Mouse (Mus musculus) stomach, adult 2 months (tissue): ENCODE measurements around the gene Atp6v1d. TPM values are rescaled to one million over a fixed set of nuclear protein-coding genes. Genes with fewer than 3 reads are reported as not detected.

Experiments
- polyA plus RNA-seq: library from polyadenylated mRNA; depleted of rRNA; stranded (reverse); fragments of >200 nt; gene quantifications from 2 replicates; pipeline ENCODE4 v1.2.3, GENCODE M21; 2012; rRNA removed

Gene Atp6v1d
- 1.1 and 2.6 TPM in 2 replicates for polyA plus RNA-seq

GRCm38 (mm10) chr12:78861496-78862253 is at the start of gene Atp6v1d, which contains the start of gene Eif2s1:
Gene Atp6v1d, minus strand, starts transcription at chr12:78861638.
Gene Eif2s1, plus strand, starts transcription at chr12:78861819.

GRCm38 (mm10) chr12:78906707-78907162 is 45.3 kb upstream of the Atp6v1d start, which contains the start of gene Plek2:
Gene Plek2, minus strand, starts transcription at chr12:78906964.

Other genes with a start within 250 kb of the Atp6v1d start
- gene Fam71d, start 170.1 kb downstream of the Atp6v1d start, polyA plus RNA-seq: 0.08 TPM in 1 of 2 replicates, not detected in the other
- 0.11 and 0.18 TPM in 2 replicates for gene Mpp5, start 112.7 kb downstream of the Atp6v1d start, polyA plus RNA-seq
- 1.9 and 2.5 TPM in 2 replicates for gene Eif2s1, start 181 bp upstream of the Atp6v1d start, polyA plus RNA-seq
- gene Plek2, start 45.3 kb upstream of the Atp6v1d start, polyA plus RNA-seq: 4.8 and 5.6 TPM in 2 replicates
- 2.9 and 3.3 TPM in 2 replicates for gene Tmem229b, start 146.0 kb upstream of the Atp6v1d start, polyA plus RNA-seq
- 7.3 and 7.9 TPM in 2 replicates for gene Plekhh1, start 167.5 kb upstream of the Atp6v1d start, polyA plus RNA-seq
- gene Pigh, start 228.0 kb upstream of the Atp6v1d start, polyA plus RNA-seq: 5.3 and 5.7 TPM in 2 replicates